Mouse (Mus musculus) bone marrow, adult 2 months (tissue): ENCODE measurements around the gene Zfp819.

Source experiments
- CTCF ChIP-seq: fragments of 200-500 bp; IDR thresholded peaks from 2 replicates; pipeline ENCODE4 v1.5.1; 2011; ENCODE audit warnings: low read length, control low read depth; ENCODE audit not compliant: control insufficient read depth, insufficient read depth
- POLR2A ChIP-seq: fragments of 200-500 bp; IDR thresholded peaks from 2 replicates; pipeline ENCODE4 v1.6.1; 2011; ENCODE audit warnings: low read depth, mild to moderate bottlenecking, control low read depth, low read length, borderline replicate concordance; ENCODE audit not compliant: control insufficient read depth

DNA sequence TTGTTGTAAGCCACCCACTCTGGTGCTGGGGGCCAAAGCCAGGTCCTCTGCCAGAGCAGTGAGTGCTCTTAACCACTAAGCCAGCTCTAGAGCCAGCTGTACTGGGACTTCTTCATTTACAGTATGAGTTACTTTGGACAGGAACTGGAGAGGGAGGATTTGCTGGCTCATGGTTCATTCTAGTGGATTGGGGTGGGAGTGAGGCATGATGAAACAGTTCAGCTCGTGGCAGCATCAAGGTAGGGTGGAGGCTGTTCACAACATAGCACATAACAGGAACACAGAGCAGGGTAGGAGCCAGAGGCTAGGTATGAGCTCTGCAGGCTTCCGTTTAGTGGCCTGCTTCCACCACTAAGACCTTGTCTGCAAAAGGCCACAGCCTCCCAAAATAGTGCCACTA is 29.2 kb downstream of the Zfp819 start:
- TF ChIP-seq CTCF, result no peak
- TF ChIP-seq POLR2A, result no peak
